Mouse (Mus musculus) heart, embryonic 11.5 days (tissue): ENCODE data around the gene Thra. TPM values are rescaled to one million over a fixed set of nuclear protein-coding genes. Genes with fewer than 3 reads are reported as not detected.

Experiments
- ATAC-seq: fragments of 200-750 bp; cut with Nextera tagmentation; replicated peaks from 2 replicates; pipeline ENCODE4 v1.8.0; 2017; ENCODE audit warnings: moderate library complexity; ENCODE audit not compliant: insufficient number of reproducible peaks, low FRiP score, low TSS enrichment
- H3K27ac ChIP-seq: fragments of 300-500 bp; sonication (generic); 2 replicates; pipeline ENCODE4 v1.5.1; 2014; ENCODE audit warnings: mild to moderate bottlenecking, low read depth, low read length
- H3K27me3 ChIP-seq: fragments of 300-500 bp; sonication (generic); 2 replicates; pipeline ENCODE4 v1.6.1; 2014; ENCODE audit warnings: mild to moderate bottlenecking, low read length, mixed read lengths; ENCODE audit not compliant: control insufficient read depth, insufficient read depth
- H3K36me3 ChIP-seq: fragments of 300-500 bp; sonication (generic); 2 replicates; pipeline ENCODE4 v1.6.1; 2014; ENCODE audit warnings: mild to moderate bottlenecking, low read length, moderate library complexity, mixed read lengths; ENCODE audit not compliant: control insufficient read depth, insufficient read depth
- H3K4me1 ChIP-seq: fragments of 300-500 bp; sonication (generic); 2 replicates; pipeline ENCODE4 v1.6.1; 2014; ENCODE audit warnings: low read length; ENCODE audit not compliant: control insufficient read depth, insufficient read depth
- H3K4me2 ChIP-seq: fragments of 300-500 bp; sonication (generic); 2 replicates; pipeline ENCODE4 v1.6.1; 2014; ENCODE audit warnings: mild to moderate bottlenecking, moderate library complexity
- H3K4me3 ChIP-seq: fragments of 300-500 bp; sonication (generic); 2 replicates; pipeline ENCODE4 v1.5.1; 2014; ENCODE audit warnings: low read depth, low read length
- H3K9ac ChIP-seq: fragments of 300-500 bp; sonication (generic); 2 replicates; pipeline ENCODE4 v1.6.1; 2014; ENCODE audit warnings: mild to moderate bottlenecking, low read depth, low read length, moderate library complexity
- H3K9me3 ChIP-seq: fragments of 300-500 bp; sonication (generic); replicated peaks from 2 replicates; pipeline ENCODE4 v1.6.1; 2016; ENCODE audit warnings: low read length; ENCODE audit not compliant: control insufficient read depth
- WGBS: fragments of 180-500 bp; shearing (Covaris S2); extraction: QIAGEN DNeasy Blood & Tissue Kit; methylation state at CpG from one replicate; pipeline ENCODE4 v1.1.7; 2014; ENCODE audit not compliant: insufficient replicate concordance; 5-methylcytosine and 5-hydroxymethylcytosine counted together
- polyA plus RNA-seq: library from polyadenylated mRNA; unstranded; fragments of >200 nt; fragmentation: Nextera tagmentation; extraction: Ambion mirVana; gene quantifications from 2 replicates; pipeline ENCODE4 v1.2.1, GENCODE M21; 2014

The Thra gene
- polyA plus RNA-seq, 1 experiment from 2014 or later = 35.7 TPM

DNA sequence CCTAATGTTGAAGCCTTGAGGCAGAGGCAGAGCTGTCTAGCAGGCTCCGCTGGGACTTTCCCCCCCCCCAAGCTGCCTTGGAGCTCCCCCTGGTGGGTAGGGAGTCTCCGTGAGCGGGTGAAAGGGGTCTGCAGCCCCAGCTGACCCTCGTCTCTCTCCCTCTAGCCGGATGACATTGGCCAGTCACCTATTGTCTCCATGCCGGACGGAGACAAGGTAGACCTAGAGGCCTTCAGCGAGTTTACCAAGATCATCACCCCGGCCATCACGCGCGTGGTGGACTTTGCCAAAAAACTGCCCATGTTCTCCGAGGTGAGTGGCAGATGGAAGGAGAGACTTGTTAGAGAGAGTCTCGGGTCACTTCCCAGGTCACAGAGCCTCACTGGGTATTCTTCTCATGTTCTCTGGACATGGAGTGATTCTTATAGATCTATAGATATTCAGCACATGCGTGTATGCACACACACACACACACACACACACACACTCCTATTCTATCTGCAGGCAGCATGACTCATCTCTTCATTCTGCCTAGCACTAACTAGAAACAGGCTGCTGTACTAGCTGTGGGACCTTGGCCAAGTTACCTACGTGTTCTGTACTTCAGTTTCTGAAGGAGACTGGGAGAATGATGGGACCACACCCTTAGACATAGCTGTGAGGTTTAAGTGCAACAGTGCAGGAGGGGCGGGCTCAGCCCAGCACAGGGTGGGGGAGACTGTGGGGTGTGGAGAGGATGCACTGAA is 22.5 kb downstream of the Thra start:
- H3K9me3 ChIP-seq = no peaks in the 10 kb centered on the region
- H3K4me3 ChIP-seq = no peak overlapping the region
- H3K9ac ChIP-seq = no peak overlapping the region
- no peak overlapping the region for H3K4me2 ChIP-seq
- peaks cover 32% of the 10 kb centered on the region for H3K4me1 ChIP-seq
- H3K27ac ChIP-seq = no peak overlapping the region
- H3K36me3 ChIP-seq = peaks cover 36% of the 10 kb centered on the region
- no peaks in the 10 kb centered on the region for H3K27me3 ChIP-seq
- no peak for ATAC-seq
- WGBS = 63% methylated on average over 17 of the region's 17 CpGs

DNA sequence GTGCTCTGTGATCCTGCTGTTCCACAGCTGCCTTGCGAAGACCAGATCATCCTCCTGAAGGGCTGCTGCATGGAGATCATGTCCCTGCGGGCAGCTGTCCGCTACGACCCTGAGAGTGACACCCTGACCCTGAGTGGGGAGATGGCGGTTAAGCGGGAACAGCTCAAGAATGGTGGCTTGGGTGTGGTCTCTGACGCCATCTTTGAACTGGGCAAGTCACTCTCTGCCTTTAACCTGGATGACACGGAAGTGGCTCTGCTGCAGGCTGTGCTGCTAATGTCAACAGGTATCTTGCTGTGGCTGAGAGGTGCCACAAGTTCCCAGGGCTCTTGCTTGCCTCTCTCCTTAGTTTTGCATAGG is 23.0 kb downstream of the Thra start:
- no peak overlapping the region for H3K27ac ChIP-seq

DNA sequence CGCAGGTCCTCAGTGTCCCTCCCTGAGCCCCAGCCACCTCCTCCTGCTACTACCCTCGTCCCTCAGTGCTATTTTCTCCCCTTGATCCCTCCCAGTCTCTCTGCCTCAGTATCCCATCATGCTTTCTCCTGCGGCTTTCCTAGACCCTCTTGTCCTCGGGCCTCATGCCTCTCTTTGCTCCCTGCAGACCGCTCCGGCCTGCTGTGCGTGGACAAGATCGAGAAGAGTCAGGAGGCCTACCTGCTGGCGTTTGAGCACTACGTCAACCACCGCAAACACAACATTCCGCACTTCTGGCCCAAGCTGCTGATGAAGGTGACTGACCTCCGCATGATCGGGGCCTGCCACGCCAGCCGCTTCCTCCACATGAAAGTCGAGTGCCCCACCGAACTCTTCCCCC is 23.7 kb downstream of the Thra start:
- peaks cover 30% of the 10 kb centered on the region for H3K36me3 ChIP-seq
- H3K4me2 ChIP-seq = no peak overlapping the region
- H3K9me3 ChIP-seq = no peaks in the 10 kb centered on the region
- ATAC-seq = no peak
- H3K4me3 ChIP-seq = no peak overlapping the region
- 78% methylated on average over 18 of the region's 18 CpGs for WGBS
- no peak overlapping the region for H3K9ac ChIP-seq
- peaks cover 44% of the 10 kb centered on the region for H3K4me1 ChIP-seq
- H3K27me3 ChIP-seq = no peaks in the 10 kb centered on the region
- H3K27ac ChIP-seq = no peak overlapping the region

More for the DNA sequence above, 23.0 kb downstream of the Thra start:
- no peaks in the 10 kb centered on the region for H3K9me3 ChIP-seq
- no peak overlapping the region for H3K4me3 ChIP-seq
- H3K4me2 ChIP-seq = no peak overlapping the region
- H3K9ac ChIP-seq = no peak overlapping the region
- ATAC-seq = no peak
- WGBS = 77% methylated on average over 8 of the region's 8 CpGs
- H3K4me1 ChIP-seq = peaks cover 38% of the 10 kb centered on the region
- H3K36me3 ChIP-seq = peaks cover 33% of the 10 kb centered on the region
- no peaks in the 10 kb centered on the region for H3K27me3 ChIP-seq

DNA sequence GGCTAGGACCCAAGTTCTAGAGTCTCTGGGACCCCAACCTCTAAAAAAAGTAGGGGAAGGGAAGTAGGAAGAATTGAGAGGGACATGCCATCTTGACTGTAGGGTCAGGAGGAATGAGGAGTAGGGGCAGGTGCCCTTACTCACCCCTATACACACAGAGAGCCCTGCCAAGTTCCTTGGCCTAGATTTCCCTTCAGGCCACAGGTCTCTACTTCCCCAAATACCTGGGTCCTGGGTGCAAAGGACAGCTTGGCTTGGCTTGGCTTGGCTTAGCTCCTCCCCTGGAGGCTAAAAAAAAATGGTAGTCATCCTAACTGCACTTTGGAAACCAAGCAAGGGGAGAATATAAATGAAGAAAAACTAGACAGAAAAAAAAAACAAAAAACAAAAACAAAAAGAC is 24.3 kb downstream of the Thra start:
- ATAC-seq = no peak
- H3K4me1 ChIP-seq = peaks cover 50% of the 10 kb centered on the region
- no peaks in the 10 kb centered on the region for H3K9me3 ChIP-seq
- H3K9ac ChIP-seq = no peak overlapping the region
- no peak overlapping the region for H3K4me3 ChIP-seq
- H3K4me2 ChIP-seq = no peak overlapping the region
- H3K36me3 ChIP-seq = peaks cover 27% of the 10 kb centered on the region
- no peak overlapping the region for H3K27ac ChIP-seq
- no peaks in the 10 kb centered on the region for H3K27me3 ChIP-seq

DNA sequence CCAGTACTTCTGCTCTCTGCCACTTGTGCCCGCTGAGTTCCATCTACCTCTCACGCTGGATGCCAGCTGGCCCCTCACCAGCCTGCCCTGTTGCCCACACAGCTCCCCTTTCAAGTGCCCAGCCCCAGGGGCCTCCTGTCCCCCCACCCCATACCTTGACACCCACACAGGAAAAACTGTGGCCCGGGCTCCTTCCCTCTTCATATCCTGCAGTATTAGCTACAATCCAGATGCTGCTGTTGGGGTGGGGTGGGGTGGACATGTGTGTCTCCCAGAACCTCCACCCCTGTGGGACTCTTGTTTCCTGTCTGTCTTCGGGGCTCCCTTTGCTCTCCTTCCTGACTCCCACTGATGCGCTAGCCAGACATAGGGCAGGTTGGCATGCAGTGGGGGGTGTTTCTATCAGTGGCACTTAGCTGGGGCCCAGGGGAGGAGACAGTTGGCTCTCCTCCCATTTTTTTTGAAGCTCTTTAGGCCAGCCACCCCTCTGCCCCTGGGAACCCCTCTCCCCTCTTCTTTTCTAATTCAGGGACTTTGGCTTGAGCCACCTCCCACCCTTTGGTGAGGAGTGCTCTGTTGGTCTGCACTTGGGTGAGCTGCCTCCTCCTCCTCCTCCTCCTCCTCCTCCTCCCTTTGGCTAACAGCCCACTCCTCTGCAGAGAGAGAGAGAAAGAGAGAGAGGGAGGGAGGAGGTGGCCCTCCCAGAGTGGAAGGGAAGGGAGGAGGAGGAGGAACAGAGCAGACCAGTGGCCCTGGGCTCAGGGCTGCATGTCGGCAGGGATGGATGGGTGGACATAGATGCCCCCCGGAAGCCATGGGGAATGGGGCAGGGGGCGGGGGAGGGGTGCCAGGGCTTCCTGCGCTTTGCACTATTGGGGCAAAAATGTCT is 25.2 kb downstream of the Thra start:
- Histone ChIP-seq H3K27ac (peak overlapping the region; percentile 62), H3K36me3 (peaks cover 25% of the 10 kb centered on the region), H3K4me2 (peak overlapping the region; percentile 22), H3K27me3 (no peaks in the 10 kb centered on the region), H3K4me1 (peaks cover 51% of the 10 kb centered on the region), H3K9ac (0 out of 2 replicates have a peak overlapping the region, but pooled peaks have one; percentile 1), H3K4me3 (no peak overlapping the region), H3K9me3 (no peaks in the 10 kb centered on the region)
- WGBS = 51% methylated on average over 9 of the region's 9 CpGs
- 0 out of 2 replicates have a peak, but pooled peaks have one; percentile 8 for ATAC-seq

DNA sequence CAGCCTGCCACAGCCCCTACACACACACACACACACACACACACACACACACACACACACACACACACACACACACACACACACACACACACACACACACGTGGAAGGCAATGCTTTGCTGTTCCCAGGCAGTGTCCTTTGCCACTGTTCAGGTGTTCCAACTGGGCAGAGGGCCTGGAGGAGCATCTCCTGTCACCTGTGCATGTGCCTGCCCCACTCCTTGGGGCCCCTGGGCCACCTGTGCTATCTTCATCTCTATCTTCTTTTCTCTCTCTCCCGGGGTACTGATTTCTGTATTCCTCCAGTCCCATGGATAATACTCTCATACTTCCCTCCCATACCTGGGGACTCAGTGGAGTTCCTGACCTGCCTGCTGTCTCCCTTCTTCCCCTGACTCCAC is 25.9 kb downstream of the Thra start:
- no peak for ATAC-seq
- Histone ChIP-seq H3K27ac (no peak overlapping the region), H3K36me3 (peaks cover 22% of the 10 kb centered on the region), H3K4me3 (no peak overlapping the region), H3K27me3 (no peaks in the 10 kb centered on the region), H3K9ac (no peak overlapping the region), H3K4me1 (peaks cover 55% of the 10 kb centered on the region), H3K4me2 (no peak overlapping the region), H3K9me3 (no peaks in the 10 kb centered on the region)
- WGBS = 23% methylated on average over 1 of the region's 2 CpGs

DNA sequence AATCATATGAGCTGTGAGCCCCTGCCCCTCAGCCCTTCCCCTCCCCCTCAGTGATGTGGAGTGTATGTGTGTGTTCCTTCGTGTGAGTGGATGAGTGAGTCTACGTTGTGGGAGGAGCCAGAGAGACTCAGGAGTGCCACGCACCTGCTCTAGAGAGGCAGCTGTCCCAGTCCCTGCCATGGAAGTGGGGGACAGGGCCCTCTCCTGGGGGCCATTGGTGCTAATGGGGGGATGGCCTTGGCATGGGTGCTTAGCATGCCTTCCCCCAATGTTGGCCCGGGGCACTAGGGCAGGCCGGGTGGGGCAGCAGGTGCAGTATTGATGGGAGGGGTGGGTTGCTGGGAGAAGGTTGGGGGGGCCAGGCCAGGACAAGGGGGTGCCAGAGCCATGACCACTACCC is 26.4 kb downstream of the Thra start:
- 58% methylated on average over 5 of the region's 5 CpGs for WGBS
- Histone ChIP-seq H3K4me1 (peaks cover 60% of the 10 kb centered on the region), H3K36me3 (peaks cover 20% of the 10 kb centered on the region), H3K9me3 (no peaks in the 10 kb centered on the region), H3K27me3 (no peaks in the 10 kb centered on the region), H3K4me2 (peak overlapping the region; percentile 68), H3K9ac (no peak overlapping the region), H3K4me3 (peak overlapping the region; percentile 38; the same call in 1 of the 2 replicates), H3K27ac (peak overlapping the region; percentile 57)
- no peak; the same call in 1 of the 2 replicates for ATAC-seq

DNA sequence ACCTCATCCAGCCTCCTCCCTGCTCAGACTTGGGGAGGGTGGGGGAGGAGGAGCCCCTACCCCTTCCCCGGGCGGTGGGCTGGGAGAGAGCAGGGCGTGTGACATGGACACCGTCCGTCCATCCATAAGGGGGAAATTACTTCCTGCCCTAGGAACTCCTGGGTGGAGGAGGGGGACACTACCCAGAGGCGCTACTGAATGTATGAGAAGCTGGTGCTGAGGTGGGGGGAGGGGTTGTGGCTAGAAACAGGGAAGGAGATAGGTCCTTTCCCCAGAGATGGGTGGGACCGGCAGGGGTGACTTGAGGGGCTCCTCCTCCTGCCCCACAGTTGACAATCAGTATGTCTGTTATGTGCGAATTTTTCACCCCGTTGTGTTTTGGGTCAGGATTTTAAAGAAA is 26.8 kb downstream of the Thra start:
- no peaks in the 10 kb centered on the region for H3K9me3 ChIP-seq
- peaks cover 17% of the 10 kb centered on the region for H3K36me3 ChIP-seq
- no peak overlapping the region for H3K9ac ChIP-seq
- 7% methylated on average over 9 of the region's 9 CpGs for WGBS
- 0 out of 2 replicates have a peak, but pooled peaks have one; percentile 10 for ATAC-seq
- no peaks in the 10 kb centered on the region for H3K27me3 ChIP-seq
- H3K4me2 ChIP-seq = peak overlapping the region; percentile 68
- peak overlapping the region; percentile 38 for H3K4me3 ChIP-seq
- peak overlapping the region; percentile 57 for H3K27ac ChIP-seq
- H3K4me1 ChIP-seq = peaks cover 64% of the 10 kb centered on the region
